Mouse (Mus musculus) bone marrow macrophage, adult 2 months (primary cell): Measurements from ENCODE around the gene Swsap1.

Experiments
- CTCF ChIP-seq: IDR thresholded peaks from 2 replicates; pipeline ENCODE4 v1.5.1; 2012; ENCODE audit warnings: low read depth, mild to moderate bottlenecking, low read length, moderate library complexity
- POLR2A ChIP-seq: IDR thresholded peaks from 2 replicates; pipeline ENCODE4 v1.6.1; 2012; ENCODE audit warnings: mild to moderate bottlenecking, low read depth, low read length, borderline replicate concordance

DNA sequence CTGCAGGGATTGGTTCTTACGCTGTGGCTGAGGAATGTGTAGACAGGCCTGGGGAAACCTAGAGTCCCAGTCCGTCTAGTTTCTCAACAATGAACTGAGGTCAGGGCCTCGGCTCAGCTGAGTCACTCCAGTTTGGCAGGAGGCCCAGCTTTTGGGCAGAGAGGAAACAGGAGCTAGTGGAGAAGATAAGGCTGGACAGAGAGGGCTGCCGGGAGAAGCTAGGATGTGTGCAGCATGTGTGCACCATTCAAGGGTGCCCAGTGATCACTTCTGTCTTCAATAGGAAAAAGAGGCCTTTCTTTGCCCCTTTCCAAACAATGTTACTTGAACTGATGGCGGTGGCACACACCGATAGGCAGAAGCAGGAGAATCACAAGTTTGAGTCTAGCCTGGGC is 31.5 kb upstream of the Swsap1 start:
- no peak for TF ChIP-seq CTCF
- no peak for TF ChIP-seq POLR2A
